Mouse (Mus musculus) kidney, postnatal 14 days (tissue): ENCODE measurements around the gene Gm13043.
"Not testable (repeated sequence)": the region's sequence is repeated elsewhere in the genome, so short reads cannot be mapped to it uniquely, and the experiment has no call there.

Source experiments
- DNase-seq: peaks from one replicate; pipeline ENCODE4 v3.0.0; 2022; ENCODE audit warnings: mixed read lengths

The Gm13043 gene

GRCm38 (mm10) chr4:143511043-143511442 lies at the start of gene Gm13043:
Gene Gm13043 (plus strand): TSS chr4:143511343.
- DNase-seq: no peak

- DNase-seq: not testable (repeated sequence)
Observed at GRCm38 (mm10) chr4:143535654-143536053, 24.5 kb downstream of the Gm13043 start, which contains the start of gene Gm13040. Gene Gm13040 (plus strand): TSS chr4:143535954.

- DNase-seq: not testable (repeated sequence)
Observed at GRCm38 (mm10) chr4:143551400-143551799, 40.3 kb downstream of the Gm13043 start, which contains the start of the genes BC080695 and Gm13057. Gene BC080695 (plus strand): TSS chr4:143551700. Gene Gm13057 (plus strand): TSS chr4:143551709.
